Mouse (Mus musculus) ES-E14 (cell line): Measurements from ENCODE around the gene Plekhg1. TPM values are rescaled to one million over a fixed set of nuclear protein-coding genes. Genes with fewer than 3 reads are reported as not detected.

Source experiments
- DNase-seq: peaks from one replicate; pipeline ENCODE4 v3.0.0-alpha.2; 2013; ENCODE audit warnings: low read depth, low spot score
- H3K27ac ChIP-seq: 2 replicates; pipeline ENCODE4 v1.5.1; 2012; ENCODE audit warnings: low read depth, mild to moderate bottlenecking, low read length, moderate library complexity, mixed read lengths; ENCODE audit not compliant: poor library complexity, insufficient read depth, severe bottlenecking
- H3K36me3 ChIP-seq: 2 replicates; pipeline ENCODE4 v1.6.1; 2012; ENCODE audit warnings: mild to moderate bottlenecking, low read length, moderate library complexity, mixed read lengths; ENCODE audit not compliant: control insufficient read depth, poor library complexity, insufficient read depth, severe bottlenecking
- H3K4me1 ChIP-seq, 2 experiments: fragments of 150-350 bp in 1 of 2; sonication (generic) in 1 of 2; 2 replicates each; pipeline ENCODE4 v1.6.1; 2012; ENCODE audit warnings: low read length in 2 of 2, mild to moderate bottlenecking in 1 of 2, mixed read lengths in 1 of 2; ENCODE audit not compliant: control insufficient read depth in 2 of 2, insufficient read depth in 2 of 2, poor library complexity in 1 of 2
- H3K4me3 ChIP-seq, 2 experiments: fragments of 150-350 bp in 1 of 2; sonication (generic) in 1 of 2; 2 replicates each; pipeline ENCODE4 v1.5.1; 2012; ENCODE audit warnings: low read length in 2 of 2, low read depth in 1 of 2, mild to moderate bottlenecking in 1 of 2, mixed read lengths in 1 of 2; ENCODE audit not compliant: insufficient read depth in 1 of 2, poor library complexity in 1 of 2, severe bottlenecking in 1 of 2
- H3K9ac ChIP-seq: 2 replicates; pipeline ENCODE4 v1.6.1; 2012; ENCODE audit warnings: low read depth, mild to moderate bottlenecking, low read length, mixed read lengths; ENCODE audit not compliant: poor library complexity, insufficient read depth, severe bottlenecking
- H3K9me3 ChIP-seq: fragments of 150-350 bp; sonication (generic); 2 replicates; pipeline ENCODE4 v1.6.1; 2012; ENCODE audit warnings: low read depth, mild to moderate bottlenecking, low read length; ENCODE audit not compliant: control insufficient read depth, insufficient read depth
- CHD2 ChIP-seq: IDR thresholded peaks from 2 replicates; pipeline ENCODE4 v1.6.1; 2014; ENCODE audit warnings: mild to moderate bottlenecking, low read depth, low read length, inconsistent platforms
- HCFC1 ChIP-seq: IDR thresholded peaks from 2 replicates; pipeline ENCODE4 v1.6.1; 2012; ENCODE audit warnings: low read length, inconsistent platforms, borderline replicate concordance; ENCODE audit not compliant: insufficient read depth
- MAFK ChIP-seq: IDR thresholded peaks from 2 replicates; pipeline ENCODE4 v1.6.1; 2014; ENCODE audit warnings: mild to moderate bottlenecking, low read depth, low read length, inconsistent platforms; ENCODE audit not compliant: insufficient read depth
- ZC3H11A ChIP-seq: IDR thresholded peaks from 2 replicates; pipeline ENCODE4 v1.6.1; 2012; ENCODE audit warnings: low read depth, mild to moderate bottlenecking, inconsistent platforms, low read length, borderline replicate concordance
- ZNF384 ChIP-seq: IDR thresholded peaks from 2 replicates; pipeline ENCODE4 v1.6.1; 2012; ENCODE audit warnings: low read depth, low read length, inconsistent platforms
- in situ Hi-C, 2 experiments: fragments of 600-800 bp; cut with MboI; formaldehyde crosslinking; loops; one replicate each; pipeline ENCODE4 v1.15.1; 2025; ENCODE audit warnings: low sequenced_read_pairs in 2 of 2, inconsistent platforms in 1 of 2; ENCODE audit not compliant: unreplicated experiment in 2 of 2
- total RNA-seq: library from RNA; depleted of rRNA; stranded (reverse); fragments of 300-350 nt; gene quantifications from 2 replicates; pipeline ENCODE4 v1.2.3, GENCODE M21; 2012

The Plekhg1 gene
- total RNA-seq, 1 experiment = 8.8 TPM

DNA sequence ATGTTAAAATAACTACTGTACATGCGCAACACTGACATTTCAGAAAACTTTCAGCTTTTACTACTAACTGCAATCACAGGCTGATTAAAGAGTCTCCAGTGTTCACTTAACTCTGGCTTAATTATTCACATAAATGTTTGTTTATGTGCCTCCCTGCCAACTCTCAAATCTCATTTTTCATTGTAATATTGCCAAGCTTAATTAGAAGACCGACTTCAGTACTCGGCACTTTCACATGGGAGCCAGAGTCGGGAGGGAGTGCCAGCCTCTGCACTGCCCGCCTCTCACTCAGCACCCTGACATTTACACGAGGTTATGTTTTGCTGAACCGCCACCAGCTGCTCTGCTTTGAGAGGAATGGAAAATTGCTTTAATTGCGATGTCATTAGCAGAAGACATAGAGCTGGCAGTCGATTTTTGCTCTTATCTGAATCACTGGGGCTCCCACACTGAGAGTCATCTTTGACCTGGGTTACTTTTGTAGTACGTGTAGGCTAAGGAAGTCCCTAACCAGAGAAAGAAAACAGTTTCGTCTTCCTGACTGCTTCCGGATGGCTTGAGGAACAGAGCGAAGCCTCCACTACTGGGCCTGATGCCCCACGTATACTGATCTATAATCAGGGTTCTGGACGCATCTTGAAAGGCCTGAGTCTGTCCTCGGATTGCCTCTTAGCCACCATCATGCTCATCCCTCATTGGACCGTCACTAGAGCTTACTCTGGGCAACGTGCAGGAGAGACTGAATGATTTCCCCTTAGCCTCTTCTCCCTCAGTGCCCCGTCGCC is 180.4 kb downstream of the Plekhg1 start:
- Histone ChIP-seq H3K4me3 (no peak overlapping the region), H3K36me3 (no peaks in the 10 kb centered on the region), H3K9ac (no peak overlapping the region), H3K4me1 (no peaks in the 10 kb centered on the region), H3K9me3 (no peaks in the 10 kb centered on the region), H3K27ac (no peak overlapping the region)
- DNase-seq = no peak
- TF ChIP-seq MAFK = no peak
- no peak for TF ChIP-seq ZC3H11A
- TF ChIP-seq ZNF384 = no peak
- no peak for TF ChIP-seq HCFC1
- no peak for TF ChIP-seq CHD2
- in situ Hi-C loops = no loop called here

DNA sequence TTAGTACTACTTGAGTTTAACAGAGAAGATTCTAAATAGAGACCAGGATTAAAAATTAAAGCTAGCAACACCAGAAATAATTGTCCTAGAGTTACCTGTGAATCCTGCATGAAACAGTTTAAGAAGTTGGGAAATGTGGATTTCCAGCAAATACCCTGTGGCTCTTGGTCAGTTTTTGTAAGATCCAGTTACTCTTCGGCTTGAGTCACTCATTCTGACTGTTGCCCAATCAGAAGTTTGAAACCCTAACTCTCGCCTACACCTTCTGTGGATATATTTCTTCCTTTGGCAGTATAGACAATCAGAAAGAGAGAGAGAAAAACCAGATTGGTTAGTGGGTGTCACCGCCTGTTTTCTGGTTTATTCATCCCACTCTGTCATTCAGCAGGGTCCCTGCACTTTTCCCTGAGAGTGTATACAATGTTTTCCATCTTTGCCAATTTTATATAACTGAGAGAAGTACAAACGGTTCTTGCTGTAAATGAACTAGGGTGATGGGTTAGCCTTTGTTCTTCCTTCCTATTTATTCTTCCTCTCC is 187.9 kb downstream of the Plekhg1 start:
- no peak for DNase-seq
- Histone ChIP-seq H3K4me3 (no peak overlapping the region), H3K9me3 (no peaks in the 10 kb centered on the region), H3K27ac (no peak overlapping the region), H3K36me3 (no peaks in the 10 kb centered on the region), H3K4me1 (peaks cover 0 to 9% of the 10 kb centered on the region in 2 experiments; a peak in 1 of 4 replicates), H3K9ac (no peak overlapping the region)
- no peak for TF ChIP-seq ZNF384
- no peak for TF ChIP-seq CHD2
- no peak for TF ChIP-seq ZC3H11A
- TF ChIP-seq HCFC1 = no peak
- no peak for TF ChIP-seq MAFK
- in situ Hi-C loops = no loop called here

DNA sequence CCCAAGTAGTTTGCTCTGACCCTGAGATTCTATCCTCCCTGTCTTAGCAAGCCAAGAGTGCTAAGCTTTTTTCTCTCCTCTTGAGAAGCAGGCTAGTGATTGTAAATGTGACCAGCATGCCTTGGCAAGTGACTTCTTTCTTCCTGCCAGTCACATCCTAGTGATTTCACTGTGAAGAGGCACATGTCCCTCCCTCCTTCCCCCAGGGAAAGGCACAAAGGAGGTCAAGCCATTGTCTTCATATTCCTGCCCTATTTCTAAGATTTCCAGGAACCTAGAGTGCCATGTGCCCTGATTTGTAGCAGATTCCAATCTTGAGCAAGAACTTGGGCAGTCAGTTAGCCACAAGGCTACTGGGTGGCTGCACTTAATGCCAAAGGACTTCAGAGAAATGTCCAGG is 191.7 kb downstream of the Plekhg1 start:
- Histone ChIP-seq H3K9me3 (no peaks in the 10 kb centered on the region), H3K36me3 (no peaks in the 10 kb centered on the region), H3K4me1 (peaks cover 0 to 13% of the 10 kb centered on the region in 2 experiments; a peak in 1 of 4 replicates), H3K9ac (no peak overlapping the region; the same call in 1 of the 2 replicates), H3K4me3 (no peak overlapping the region), H3K27ac (no peak overlapping the region)
- TF ChIP-seq CHD2 = no peak
- TF ChIP-seq MAFK = no peak
- TF ChIP-seq ZNF384 = no peak
- TF ChIP-seq ZC3H11A = no peak
- no peak for TF ChIP-seq HCFC1
- in situ Hi-C loops = no loop called here
- no peak for DNase-seq

DNA sequence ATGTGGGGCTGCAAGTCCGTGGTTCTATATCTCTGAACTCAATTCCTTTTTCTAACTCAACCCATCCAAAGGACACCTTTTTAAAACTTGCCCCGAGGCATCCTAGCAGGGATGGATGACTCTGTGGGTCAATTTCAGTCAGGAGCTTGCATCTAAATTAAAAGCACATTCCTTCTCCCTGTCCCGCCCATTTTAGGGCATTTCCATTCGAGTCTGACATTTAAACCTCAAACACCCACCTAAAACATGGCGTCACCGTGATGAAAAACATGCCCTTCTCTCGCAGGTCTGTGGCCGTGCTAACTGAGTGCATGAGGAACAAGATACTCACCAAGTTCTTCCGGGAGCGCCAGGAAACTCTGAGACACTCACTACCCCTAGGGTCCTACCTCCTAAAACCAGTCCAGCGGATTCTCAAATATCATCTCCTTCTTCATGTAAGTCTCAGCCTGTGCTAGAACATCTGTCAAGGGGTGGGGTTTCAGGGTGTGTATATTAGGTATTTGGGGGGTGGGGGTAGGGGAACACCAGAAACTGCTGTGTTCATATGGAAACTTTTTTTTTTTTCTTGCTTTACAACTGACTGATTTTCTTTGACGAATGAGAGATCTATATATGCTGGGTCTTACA is 193.3 kb downstream of the Plekhg1 start:
- Histone ChIP-seq H3K36me3 (no peaks in the 10 kb centered on the region), H3K27ac (no peak overlapping the region), H3K9me3 (no peaks in the 10 kb centered on the region), H3K4me3 (no peak overlapping the region), H3K4me1 (peaks cover 0 to 15% of the 10 kb centered on the region in 2 experiments; a peak in 1 of 4 replicates), H3K9ac (no peak overlapping the region)
- no peak for TF ChIP-seq ZC3H11A
- TF ChIP-seq ZNF384 = no peak
- TF ChIP-seq MAFK = no peak
- no peak for TF ChIP-seq CHD2
- TF ChIP-seq HCFC1 = no peak
- in situ Hi-C loops = no loop called here
- DNase-seq = no peak
